Mouse (Mus musculus) thymus, adult 18-20 months (tissue): ENCODE measurements around the gene Thumpd2.

Experiments used
- DNase-seq, 2 experiments: peaks; one replicate each; pipeline ENCODE4 v3.0.0; 2022; ENCODE audit warnings: mixed read lengths in 2 of 2

Thumpd2 gene

GRCm38 (mm10) chr17:81031830-81032442 lies 32.9 kb downstream of the Thumpd2 start:
- no peak for DNase-seq

GRCm38 (mm10) chr17:81027331-81027730 lies 37.6 kb downstream of the Thumpd2 start:
- no peak for DNase-seq

GRCm38 (mm10) chr17:81017132-81017531 lies 47.8 kb downstream of the Thumpd2 start:
- no peak for DNase-seq

- no peak for DNase-seq
Observed at GRCm38 (mm10) chr17:81015814-81016447, 49.0 kb downstream of the Thumpd2 start.

- DNase-seq = no peak
Observed at GRCm38 (mm10) chr17:81010844-81011685, 53.8 kb downstream of the Thumpd2 start.

GRCm38 (mm10) chr17:81010199-81010598 lies 54.7 kb downstream of the Thumpd2 start:
- no peak for DNase-seq

GRCm38 (mm10) chr17:81009112-81009511 lies 55.8 kb downstream of the Thumpd2 start:
- DNase-seq = no peak

GRCm38 (mm10) chr17:81005292-81005691 lies 59.6 kb downstream of the Thumpd2 start:
- DNase-seq = no peak

- no peak for DNase-seq
Observed at GRCm38 (mm10) chr17:81004454-81004853, 60.4 kb downstream of the Thumpd2 start.

GRCm38 (mm10) chr17:81002130-81002529 lies 62.8 kb downstream of the Thumpd2 start:
- no peak for DNase-seq

GRCm38 (mm10) chr17:81001647-81002046 lies 63.2 kb downstream of the Thumpd2 start:
- DNase-seq = no peak

GRCm38 (mm10) chr17:81001010-81001409 lies 63.9 kb downstream of the Thumpd2 start:
- DNase-seq = no peak

- no peak for DNase-seq
Observed at GRCm38 (mm10) chr17:80998958-80999357, 65.9 kb downstream of the Thumpd2 start.

- DNase-seq = no peak
Observed at GRCm38 (mm10) chr17:80997226-80997625, 67.7 kb downstream of the Thumpd2 start.

GRCm38 (mm10) chr17:80991535-80992127 lies 73.3 kb downstream of the Thumpd2 start:
- DNase-seq = no peak

GRCm38 (mm10) chr17:80982976-80983375 lies 81.9 kb downstream of the Thumpd2 start:
- no peak for DNase-seq

GRCm38 (mm10) chr17:80982412-80982787 lies 82.5 kb downstream of the Thumpd2 start:
- DNase-seq = no peak

- no peak for DNase-seq
Observed at GRCm38 (mm10) chr17:80981721-80982411, 83.0 kb downstream of the Thumpd2 start.

GRCm38 (mm10) chr17:80980096-80980495 lies 84.8 kb downstream of the Thumpd2 start:
- no peak for DNase-seq

GRCm38 (mm10) chr17:80977245-80977644 lies 87.6 kb downstream of the Thumpd2 start:
- no peak for DNase-seq
